Mouse (Mus musculus) megakaryocyte, embryonic 14.5 days (primary cell): ENCODE measurements at regions not wholly inside any gene's neighbourhood (a gene's known extent, or its start where the extent isn't known, plus 50 kb on each side); places are given as distances from the start of the nearest gene placed in this dataset.

Experiments used
- H3K27me3 ChIP-seq: replicated peaks from 2 replicates; pipeline ENCODE3; 2012; ENCODE audit warnings: inconsistent platforms
- H3K36me3 ChIP-seq: replicated peaks from 2 replicates; pipeline ENCODE3; 2012; ENCODE audit warnings: low read length, inconsistent platforms, mixed read lengths
- H3K4me1 ChIP-seq: 2 replicates; pipeline ENCODE4 v1.6.1; 2012; ENCODE audit warnings: inconsistent platforms
- H3K4me3 ChIP-seq: replicated peaks from 2 replicates; pipeline ENCODE3; 2012; ENCODE audit warnings: moderate library complexity, mild to moderate bottlenecking, inconsistent platforms
- H3K9me3 ChIP-seq: 2 replicates; pipeline ENCODE4 v1.6.1; 2012; ENCODE audit warnings: inconsistent platforms
- FLI1 ChIP-seq: IDR thresholded peaks from 2 replicates; pipeline ENCODE4 v1.6.1; 2012; ENCODE audit warnings: low read length, inconsistent platforms, mixed read lengths
- GATA1 ChIP-seq: IDR thresholded peaks from 3 replicates; pipeline ENCODE4 v1.6.1; 2012; ENCODE audit warnings: mixed read lengths, low read length, inconsistent platforms, borderline replicate concordance

GRCm38 (mm10) chr14:98749086-98750027 is 244.8 kb downstream of the Rpl36a-ps1 start:
- no peaks in the 10 kb centered on the region for H3K27me3 ChIP-seq
- no peak overlapping the region for H3K4me3 ChIP-seq
- no peak for TF ChIP-seq GATA1
- no peak for TF ChIP-seq FLI1
- H3K36me3 ChIP-seq: no peaks in the 10 kb centered on the region
- H3K4me1 ChIP-seq: no peaks in the 10 kb centered on the region
- peaks cover 20% of the 10 kb centered on the region; the same call in 1 of the 2 replicates for H3K9me3 ChIP-seq

GRCm38 (mm10) chr14:98747159-98747775 is 246.9 kb downstream of the Rpl36a-ps1 start:
- no peaks in the 10 kb centered on the region for H3K27me3 ChIP-seq
- H3K36me3 ChIP-seq: no peaks in the 10 kb centered on the region
- no peak overlapping the region for H3K4me3 ChIP-seq
- TF ChIP-seq FLI1 (no peak), GATA1 (no peak)
- no peaks in the 10 kb centered on the region for H3K4me1 ChIP-seq
- peaks cover 14% of the 10 kb centered on the region; the same call in 1 of the 2 replicates for H3K9me3 ChIP-seq

GRCm38 (mm10) chr14:98730375-98730774 is 263.7 kb downstream of the Rpl36a-ps1 start:
- H3K4me1 ChIP-seq: no peaks in the 10 kb centered on the region
- H3K4me3 ChIP-seq: no peak overlapping the region
- no peak for TF ChIP-seq FLI1
- no peak for TF ChIP-seq GATA1
- H3K36me3 ChIP-seq: no peaks in the 10 kb centered on the region
- H3K9me3 ChIP-seq: 0 out of 2 replicates have a peak, but pooled peaks cover 3% of the 10 kb centered on the region
- no peaks in the 10 kb centered on the region for H3K27me3 ChIP-seq

- 0 out of 2 replicates have a peak, but pooled peaks cover 3% of the 10 kb centered on the region for H3K9me3 ChIP-seq
- no peaks in the 10 kb centered on the region for H3K36me3 ChIP-seq
- TF ChIP-seq FLI1: no peak
- no peak for TF ChIP-seq GATA1
- H3K27me3 ChIP-seq: no peaks in the 10 kb centered on the region
- H3K4me1 ChIP-seq: no peaks in the 10 kb centered on the region
- no peak overlapping the region for H3K4me3 ChIP-seq
These were observed 265.3 kb downstream of the Rpl36a-ps1 start for GRCm38 (mm10) chr14:98728863-98729262.

GRCm38 (mm10) chr14:98722481-98722880 is 271.6 kb downstream of the Rpl36a-ps1 start:
- no peak for TF ChIP-seq FLI1
- TF ChIP-seq GATA1: no peak
- no peak overlapping the region for H3K4me3 ChIP-seq

GRCm38 (mm10) chr14:98721033-98721432 is 273.1 kb downstream of the Rpl36a-ps1 start:
- no peaks in the 10 kb centered on the region for H3K9me3 ChIP-seq
- H3K4me1 ChIP-seq: no peaks in the 10 kb centered on the region
- H3K4me3 ChIP-seq: no peak overlapping the region
- no peaks in the 10 kb centered on the region for H3K36me3 ChIP-seq
- H3K27me3 ChIP-seq: no peaks in the 10 kb centered on the region
- TF ChIP-seq GATA1: no peak

More at GRCm38 (mm10) chr14:98722481-98722880, 271.6 kb downstream of the Rpl36a-ps1 start:
- no peaks in the 10 kb centered on the region for H3K27me3 ChIP-seq
- no peaks in the 10 kb centered on the region for H3K4me1 ChIP-seq
- no peaks in the 10 kb centered on the region for H3K36me3 ChIP-seq
- 0 out of 2 replicates have a peak, but pooled peaks cover 3% of the 10 kb centered on the region for H3K9me3 ChIP-seq

- no peaks in the 10 kb centered on the region for H3K27me3 ChIP-seq
- H3K4me1 ChIP-seq: no peaks in the 10 kb centered on the region
- H3K36me3 ChIP-seq: no peaks in the 10 kb centered on the region
- no peak overlapping the region for H3K4me3 ChIP-seq
- no peaks in the 10 kb centered on the region for H3K9me3 ChIP-seq
- TF ChIP-seq GATA1 (no peak), FLI1 (no peak)
These were observed 286.1 kb downstream of the Rpl36a-ps1 start for GRCm38 (mm10) chr14:98708045-98708444.

GRCm38 (mm10) chr14:98707574-98707973 is 286.5 kb downstream of the Rpl36a-ps1 start:
- Histone ChIP-seq H3K36me3 (no peaks in the 10 kb centered on the region), H3K9me3 (no peaks in the 10 kb centered on the region), H3K4me1 (no peaks in the 10 kb centered on the region), H3K4me3 (no peak overlapping the region), H3K27me3 (no peaks in the 10 kb centered on the region)
- TF ChIP-seq GATA1 (no peak), FLI1 (no peak)

GRCm38 (mm10) chr14:98703289-98703688 is 290.8 kb downstream of the Rpl36a-ps1 start:
- no peaks in the 10 kb centered on the region for H3K9me3 ChIP-seq
- H3K4me1 ChIP-seq: no peaks in the 10 kb centered on the region
- no peaks in the 10 kb centered on the region for H3K36me3 ChIP-seq
- no peaks in the 10 kb centered on the region for H3K27me3 ChIP-seq
- H3K4me3 ChIP-seq: no peak overlapping the region
- TF ChIP-seq GATA1 (no peak), FLI1 (no peak)

GRCm38 (mm10) chr14:98656533-98656932 is 337.6 kb downstream of the Rpl36a-ps1 start:
- Histone ChIP-seq H3K4me3 (no peak overlapping the region), H3K9me3 (no peaks in the 10 kb centered on the region), H3K36me3 (no peaks in the 10 kb centered on the region), H3K27me3 (no peaks in the 10 kb centered on the region), H3K4me1 (no peaks in the 10 kb centered on the region)
- TF ChIP-seq GATA1: no peak
